8 mouse cellular contexts compared by ENCODE assay signal in the genomic region with DNA sequence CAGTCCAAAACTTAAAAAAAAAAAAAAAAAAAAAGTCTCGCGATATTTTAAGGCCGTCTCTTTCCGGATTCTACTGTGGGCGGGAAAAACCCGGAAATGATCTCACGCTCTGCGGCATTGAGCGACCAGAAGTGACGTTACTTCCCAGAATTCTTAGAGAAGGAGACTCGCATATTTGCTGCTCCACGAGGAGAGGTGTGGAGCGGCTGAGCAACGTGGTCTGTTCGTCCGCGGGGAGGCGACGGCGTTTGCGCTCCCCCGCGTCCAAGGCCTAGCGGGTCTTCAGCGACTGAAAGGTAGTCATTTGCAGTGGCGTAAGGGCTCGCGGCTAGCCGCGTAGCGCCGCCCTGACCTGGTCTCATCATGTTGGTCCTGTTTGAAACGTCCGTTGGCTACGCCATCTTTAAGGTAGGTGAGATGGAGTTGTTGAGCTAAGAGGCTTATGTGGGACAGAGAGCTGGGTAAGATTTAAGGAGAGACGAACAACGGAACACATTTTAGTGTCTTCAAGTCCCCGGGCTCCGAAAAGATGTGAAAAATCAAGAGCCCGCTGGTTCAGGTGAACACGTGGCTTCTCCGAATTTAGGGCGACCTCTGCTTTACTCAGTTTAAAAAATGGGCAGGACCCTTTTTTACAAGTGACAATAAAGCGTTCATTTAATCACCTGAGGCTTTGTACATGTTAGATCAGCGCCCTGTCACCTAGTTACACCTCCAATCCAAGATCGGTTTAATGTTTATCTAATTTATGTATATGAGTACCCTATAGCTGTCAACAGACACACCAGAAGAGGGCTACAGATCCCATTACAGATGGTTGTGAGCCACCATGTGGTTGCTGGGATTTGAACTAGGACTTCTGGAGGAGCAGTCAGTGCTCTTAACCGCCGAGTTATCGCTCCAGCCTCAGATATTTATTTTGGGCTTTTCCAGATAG. TPM values are rescaled to one million over a fixed set of nuclear protein-coding genes. Genes with fewer than 3 reads are reported as not detected.
DNase-seq lines count a peak whose midpoint lies in the region; ATAC-seq and TF ChIP-seq lines count a peak whose summit lies in the region.

A gene (plus strand): TSS at position 153 of the 937 bp plus-strand sequence.

- TF ChIP-seq RAD21 in CH12.LX (IDR thresholded peaks at IDR 0.05; ENCODE audit: low read depth, low read length): no peak

- peak; percentile 98 for ATAC-seq in forebrain, embryonic 11.5 days (replicated peaks; ENCODE audit: low FRiP score)
- peak; percentile 95 for ATAC-seq in heart, embryonic 16.5 days (replicated peaks; ENCODE audit: extremely low read depth, insufficient read depth, low FRiP score)
- peak; percentile 94 for ATAC-seq in liver, embryonic 15.5 days (ENCODE audit: insufficient read depth)
- peak; percentile 96 for ATAC-seq in neural tube, embryonic 12.5 days (ENCODE audit: low FRiP score, low read depth)

- H3K36me3 ChIP-seq in CH12.LX (replicated peaks in 1 of 2; ENCODE audit: control insufficient read depth in 1 of 2, insufficient read depth in 1 of 2, low read length in 1 of 2): peaks cover 6 to 23% of the 10 kb centered on the region in 2 experiments
- H3K36me3 ChIP-seq in forebrain, embryonic 11.5 days (ENCODE audit: control insufficient read depth, insufficient read depth, low read length): no peaks in the 10 kb centered on the region; the same call in 1 of the 2 replicates
- peaks cover 5% of the 10 kb centered on the region for H3K36me3 ChIP-seq in heart, embryonic 16.5 days (ENCODE audit: control insufficient read depth, insufficient read depth)
- H3K36me3 ChIP-seq in liver, embryonic 15.5 days (replicated peaks): peaks cover 11% of the 10 kb centered on the region
- H3K36me3 ChIP-seq in neural tube, embryonic 12.5 days: 0 out of 2 replicates have a peak, but pooled peaks cover 5% of the 10 kb centered on the region

- H3K9ac ChIP-seq in CH12.LX (ENCODE audit: insufficient read depth, low read depth): peak within 1 kb of the TSS; percentile 99
- peak within 1 kb of the TSS; percentile 88 for H3K9ac ChIP-seq in forebrain, embryonic 11.5 days (ENCODE audit: low read length)
- peak within 1 kb of the TSS; percentile 83 for H3K9ac ChIP-seq in heart, embryonic 16.5 days (ENCODE audit: low read length)
- peak within 1 kb of the TSS; percentile 71 for H3K9ac ChIP-seq in liver, embryonic 15.5 days
- H3K9ac ChIP-seq in neural tube, embryonic 12.5 days: peak within 1 kb of the TSS; percentile 67

- 0 out of 4 replicates have a peak, but pooled peaks of 1 of the 2 experiments have one; percentile 3 for TF ChIP-seq CTCF in CH12.LX (conservative IDR thresholded peaks at IDR 0.05 in 1 of 2, IDR thresholded peaks at IDR 0.05 in 1 of 2; ENCODE audit: low read depth in 2 of 2, low read length in 2 of 2)

- no peaks in the 10 kb centered on the region for H3K9me3 ChIP-seq in CH12.LX (replicated peaks; ENCODE audit: low read length)
- H3K9me3 ChIP-seq in forebrain, embryonic 11.5 days (ENCODE audit: control insufficient read depth, low read length): no peaks in the 10 kb centered on the region
- H3K9me3 ChIP-seq in heart, embryonic 16.5 days (replicated peaks; ENCODE audit: control insufficient read depth, low read length): no peaks in the 10 kb centered on the region
- no peaks in the 10 kb centered on the region for H3K9me3 ChIP-seq in liver, embryonic 15.5 days (replicated peaks)
- no peaks in the 10 kb centered on the region for H3K9me3 ChIP-seq in neural tube, embryonic 12.5 days

- H3K27ac ChIP-seq in CH12.LX (ENCODE audit: insufficient read depth, low read depth): peak within 1 kb of the TSS; percentile 85
- peak within 1 kb of the TSS; percentile 66 for H3K27ac ChIP-seq in forebrain, embryonic 11.5 days (ENCODE audit: low read depth, low read length)
- H3K27ac ChIP-seq in heart, embryonic 16.5 days (ENCODE audit: low read length): peak within 1 kb of the TSS; percentile 90
- H3K27ac ChIP-seq in liver, embryonic 15.5 days (replicated peaks): peak within 1 kb of the TSS; percentile 80
- H3K27ac ChIP-seq in neural tube, embryonic 12.5 days: 0 out of 2 replicates have a peak within 1 kb of the TSS, but pooled peaks have one; percentile 42

- H3K4me2 ChIP-seq in CH12.LX (ENCODE audit: insufficient read depth, low read depth, poor library complexity, severe bottlenecking): peak within 1 kb of the TSS; percentile 99
- peak within 1 kb of the TSS; percentile 90 for H3K4me2 ChIP-seq in forebrain, embryonic 11.5 days (ENCODE audit: low read depth, low read length, severe bottlenecking)
- peak within 1 kb of the TSS; percentile 90 for H3K4me2 ChIP-seq in heart, embryonic 16.5 days (ENCODE audit: low read depth, low read length)
- H3K4me2 ChIP-seq in liver, embryonic 15.5 days: peak within 1 kb of the TSS; percentile 80
- H3K4me2 ChIP-seq in neural tube, embryonic 12.5 days (replicated peaks): peak within 1 kb of the TSS; percentile 91

- H3K4me3 ChIP-seq in CH12.LX (replicated peaks in 1 of 3; ENCODE audit: low read depth in 2 of 3, low read length in 2 of 3, poor library complexity in 1 of 3): peak within 1 kb of the TSS; percentile 67 to 98 (median 96)
- peak within 1 kb of the TSS; percentile 83 for H3K4me3 ChIP-seq in forebrain, embryonic 11.5 days (ENCODE audit: low read depth, low read length)
- peak within 1 kb of the TSS; percentile 81 for H3K4me3 ChIP-seq in heart, embryonic 16.5 days (ENCODE audit: low read length)
- peak within 1 kb of the TSS; percentile 75 for H3K4me3 ChIP-seq in liver, embryonic 15.5 days (replicated peaks)
- peak within 1 kb of the TSS; percentile 83 for H3K4me3 ChIP-seq in neural tube, embryonic 12.5 days

- peaks cover 47% of the 10 kb centered on the region for H3K79me2 ChIP-seq in CH12.LX (replicated peaks; ENCODE audit: control insufficient read depth, extremely low read depth, insufficient read depth, poor library complexity, severe bottlenecking)

- in situ Hi-C loops in CH12.LX (cut with MboI; ENCODE audit: low pct_ligation_motif_present, low pct_unique_long_range_greater_than_20kb, low sequenced_read_pairs): no loop called here

- no peak for TF ChIP-seq EP300 in CH12.LX (IDR thresholded peaks at IDR 0.05; ENCODE audit: low read length)

- dilution Hi-C loops in CH12.LX (cut with MboI; ENCODE audit: extremely low pct_ligation_motif_present, extremely low pct_unique_long_range_greater_than_20kb, low sequenced_read_pairs): no loop called here

- DNase-seq in CH12.LX (ENCODE audit: extremely low read depth): peak; percentile 97
- DNase-seq in c-Kit-positive CD71-positive TER-119-negative erythroid progenitor cells, embryonic 14.5 days (ENCODE audit: low read depth): peak; percentile 95
- DNase-seq in forebrain, embryonic 11.5 days (ENCODE audit: low spot score): peak; percentile 88
- DNase-seq in kidney, postnatal 36 days: peak; percentile 91 to 96
- DNase-seq in telencephalon, adult 2 months (ENCODE audit: low read depth, low spot score): peak; percentile 98

- peak; percentile 100 for TF ChIP-seq POLR2A in CH12.LX (IDR thresholded peaks at IDR 0.05; ENCODE audit: low read depth, low read length)

- H3K27me3 ChIP-seq in CH12.LX (replicated peaks): no peaks in the 10 kb centered on the region
- H3K27me3 ChIP-seq in forebrain, embryonic 11.5 days (ENCODE audit: control insufficient read depth, insufficient read depth, low read length): no peaks in the 10 kb centered on the region; the same call in 1 of the 2 replicates
- H3K27me3 ChIP-seq in heart, embryonic 16.5 days (ENCODE audit: control insufficient read depth, insufficient read depth, low read length): no peaks in the 10 kb centered on the region; the same call in 1 of the 2 replicates
- H3K27me3 ChIP-seq in liver, embryonic 15.5 days: peaks cover 20% of the 10 kb centered on the region
- no peaks in the 10 kb centered on the region for H3K27me3 ChIP-seq in neural tube, embryonic 12.5 days (replicated peaks)

- WGBS in forebrain, embryonic 11.5 days: under 1% methylated on average over 49 of the region's 49 CpGs
- WGBS in heart, embryonic 16.5 days: under 1% methylated on average over 49 of the region's 49 CpGs
- WGBS in liver, embryonic 15.5 days (ENCODE audit: insufficient replicate concordance): under 1% methylated on average over 49 of the region's 49 CpGs
- under 1% methylated on average over 49 of the region's 49 CpGs for WGBS in neural tube, embryonic 12.5 days

- peaks cover 3 to 23% of the 10 kb centered on the region in 2 experiments; a peak in 3 of 4 replicates for H3K4me1 ChIP-seq in CH12.LX (ENCODE audit: control insufficient read depth in 1 of 2, insufficient read depth in 2 of 2)
- H3K4me1 ChIP-seq in forebrain, embryonic 11.5 days (replicated peaks; ENCODE audit: control insufficient read depth, insufficient read depth, low read length): peaks cover 7% of the 10 kb centered on the region; the same call in 1 of the 2 replicates
- peaks cover 16% of the 10 kb centered on the region for H3K4me1 ChIP-seq in heart, embryonic 16.5 days (ENCODE audit: control insufficient read depth, insufficient read depth, low read length)
- H3K4me1 ChIP-seq in liver, embryonic 15.5 days (replicated peaks): peaks cover 40% of the 10 kb centered on the region
- peaks cover 13% of the 10 kb centered on the region for H3K4me1 ChIP-seq in neural tube, embryonic 12.5 days

TF ChIP-seq in CH12.LX, 34 proteins besides CTCF, POLR2A, EP300 and RAD21 (continues in another document):
- TF ChIP-seq USF1 (IDR thresholded peaks at IDR 0.05; ENCODE audit: low read depth, low read length): no peak
- TF ChIP-seq RCOR1 (conservative IDR thresholded peaks at IDR 0.05; ENCODE audit: low read depth, low read length): no peak
- TF ChIP-seq ZNF384 (IDR thresholded peaks at IDR 0.05; ENCODE audit: low read depth, low read length): peak; percentile 99
- TF ChIP-seq ZKSCAN1 (IDR thresholded peaks at IDR 0.05; ENCODE audit: borderline replicate concordance, low read depth, low read length): no peak
- no peak for TF ChIP-seq USF2 (conservative IDR thresholded peaks at IDR 0.05; ENCODE audit: low read depth, low read length)
- peak; percentile 97 for TF ChIP-seq JUN (IDR thresholded peaks at IDR 0.05; ENCODE audit: insufficient read depth, low read depth, low read length)
- TF ChIP-seq BHLHE40 (IDR thresholded peaks at IDR 0.05; ENCODE audit: low read depth, low read length): no peak
- peak; percentile 96; the same call in 1 of the 2 replicates for TF ChIP-seq POLR2AphosphoS2 (IDR thresholded peaks at IDR 0.05; ENCODE audit: low read depth, low read length)
- peak; percentile 95 for TF ChIP-seq ZMIZ1 (IDR thresholded peaks at IDR 0.05; ENCODE audit: low read depth, low read length)
- TF ChIP-seq E2F4 (IDR thresholded peaks at IDR 0.05; ENCODE audit: insufficient replicate concordance, low read depth, low read length): peak; percentile 100

RNA-seq across cellular contexts. Expression of the gene that starts here (rescaled TPM):
- 297 and 438 TPM in 2 replicates for total RNA-seq in CH12.LX (2012; rRNA removed)
- total RNA-seq in CH12.LX (2014; rRNA removed): 523 and 600 TPM in 2 replicates
- polyA plus RNA-seq in CH12.LX (2012; ENCODE audit: insufficient read length, low read depth): 749 and 752 TPM in 2 replicates
- polyA plus RNA-seq in forebrain, embryonic 11.5 days (2014; fragmentation: Nextera tagmentation; extraction: Ambion mirVana): 283 and 311 TPM in 2 replicates
- 127 and 158 TPM in 2 replicates for polyA plus RNA-seq in heart, embryonic 16.5 days (2015; fragmentation: Nextera tagmentation; extraction: Ambion mirVana)
- polyA plus RNA-seq in liver, embryonic 15.5 days (2015; fragmentation: Nextera tagmentation; extraction: Ambion mirVana): 106 and 112 TPM in 2 replicates
- polyA plus RNA-seq in neural tube, embryonic 12.5 days (2016; fragmentation: Nextera tagmentation; extraction: Ambion mirVana): 206 and 211 TPM in 2 replicates

Comparison
In these comparisons a context has a peak if more than half of its experiments do, and no peak if none do; other contexts are left out.
1. Peak in every context shown above with its lines: DNase-seq, ATAC-seq, H3K4me3 ChIP-seq and H3K27ac ChIP-seq.